Mouse (Mus musculus): ENCODE results near the gene Agk.
A peak's percentile ranks its signal among the peaks of the same experiment; 100 is the strongest.

Gene Agk

GRCm38 (mm10) chr6:40411085-40411484, 86.1 kb downstream of the Agk start:
- no peak for DNase-seq (ENCODE audit: low read depth, low spot score)

DNA sequence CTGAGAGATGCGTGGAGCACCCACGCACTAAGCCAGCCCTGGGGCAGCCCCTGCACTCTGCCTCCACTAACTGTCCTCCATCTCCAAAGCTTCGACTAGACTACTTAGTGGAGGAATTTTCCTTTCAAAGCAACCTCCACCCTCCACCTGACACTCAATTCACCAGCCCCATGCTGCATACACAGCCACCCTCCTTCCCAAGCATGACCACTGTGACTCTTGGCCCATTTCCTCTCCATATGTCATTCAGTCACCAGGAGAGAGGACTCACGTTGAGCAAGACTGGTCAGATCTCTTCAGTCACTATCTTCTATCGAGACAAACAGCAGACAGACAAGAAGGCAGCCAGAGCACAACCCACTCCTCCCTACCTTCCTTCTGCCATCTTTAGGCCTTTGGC, 88.1 kb downstream of the Agk start:
- DNase-seq (ENCODE audit: low read depth, low spot score), result peak; percentile 91

- DNase-seq (ENCODE audit: low read depth, low spot score), result no peak
Observed at GRCm38 (mm10) chr6:40413565-40413964, 88.6 kb downstream of the Agk start.

DNA sequence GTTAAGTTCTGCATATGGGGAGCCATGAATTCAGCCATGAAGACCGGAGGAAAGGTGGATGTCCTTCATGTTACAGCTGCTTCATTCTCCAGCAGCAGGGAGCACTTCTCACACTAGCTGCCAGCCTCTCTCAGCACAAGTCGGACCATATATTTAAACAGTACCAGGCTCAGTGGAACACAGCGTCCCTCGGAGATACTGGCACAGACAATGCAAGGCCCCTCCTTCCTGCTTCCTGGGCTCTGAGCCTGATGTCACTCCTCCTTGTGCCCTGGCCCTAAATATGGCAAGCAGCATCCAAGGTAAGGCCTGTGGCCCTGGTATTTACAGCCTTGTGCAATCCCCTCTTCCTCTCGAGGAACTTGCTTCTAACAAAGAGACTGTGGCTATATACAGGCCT, 90.8 kb downstream of the Agk start:
- DNase-seq (ENCODE audit: low read depth, low spot score), result peak; percentile 73

- no peak for DNase-seq (ENCODE audit: low read depth, low spot score)
Observed at GRCm38 (mm10) chr6:40418386-40418785, 93.4 kb downstream of the Agk start.

DNA sequence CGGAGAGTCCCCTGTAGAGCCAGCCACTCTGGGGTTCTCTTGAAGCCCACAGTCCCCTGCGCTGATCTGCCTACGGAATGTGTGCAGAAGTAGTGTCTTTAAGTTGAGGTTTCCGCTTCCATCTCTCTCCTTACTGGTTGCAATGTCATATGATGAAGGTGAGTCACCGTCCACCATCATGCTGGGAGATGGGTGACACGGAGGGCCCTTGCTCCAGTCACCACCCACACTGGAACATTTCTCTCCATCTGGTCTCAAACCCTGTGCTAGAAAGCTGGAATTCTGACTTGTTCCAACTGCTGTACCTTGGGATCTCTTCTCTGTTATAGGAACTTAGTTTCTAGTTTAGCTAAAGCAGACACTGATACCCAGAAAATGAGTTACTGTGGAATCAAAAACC, 96.1 kb downstream of the Agk start:
- DNase-seq (ENCODE audit: low read depth, low spot score), result peak; percentile 65

- peak; percentile 54 for DNase-seq (ENCODE audit: low read depth, low spot score)
Observed at GRCm38 (mm10) chr6:40423013-40423412, 98.0 kb downstream of the Agk start.

DNA sequence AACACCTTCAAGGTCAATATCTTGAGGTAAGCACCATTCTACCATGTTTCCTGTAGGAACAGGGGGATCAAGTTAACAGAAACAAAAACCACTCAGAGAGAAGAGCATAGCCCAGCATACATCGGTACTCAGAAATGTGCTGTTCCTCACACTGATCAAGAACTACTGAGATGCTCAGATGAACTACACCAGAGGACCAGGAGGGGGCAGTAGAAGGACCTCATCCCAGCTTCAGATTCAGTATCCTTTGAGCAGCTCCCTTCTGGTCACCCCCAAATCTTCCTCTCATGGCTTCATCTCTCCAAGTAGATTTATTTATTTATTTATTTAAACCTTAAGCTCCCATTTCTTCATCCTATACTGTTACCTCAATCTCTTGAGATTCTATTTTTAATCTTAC, 98.8 kb downstream of the Agk start:
- peak; percentile 83 for DNase-seq (ENCODE audit: low read depth, low spot score)

GRCm38 (mm10) chr6:40427441-40427840, 102.5 kb downstream of the Agk start:
- no peak for DNase-seq (ENCODE audit: low read depth, low spot score)

DNA sequence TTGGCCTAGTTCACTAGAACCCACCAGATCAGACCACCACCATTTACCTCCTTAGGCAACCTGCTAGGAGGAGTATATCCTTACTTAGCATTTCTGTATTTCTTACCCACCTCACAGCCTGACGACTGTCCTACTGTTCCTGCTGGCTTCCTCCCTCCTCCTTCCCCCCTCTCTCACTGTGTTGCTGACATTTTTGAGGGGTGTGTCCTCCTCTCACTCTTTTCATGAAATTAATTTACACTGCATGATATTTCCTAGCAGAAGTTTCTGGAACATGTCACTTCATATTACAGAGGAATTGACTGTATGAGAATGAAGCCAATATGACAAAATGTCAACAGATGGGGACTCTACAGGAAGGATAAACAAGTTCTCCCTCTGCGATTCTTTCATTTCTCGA, 103.7 kb downstream of the Agk start:
- DNase-seq (ENCODE audit: low read depth, low spot score), result peak; percentile 79

DNA sequence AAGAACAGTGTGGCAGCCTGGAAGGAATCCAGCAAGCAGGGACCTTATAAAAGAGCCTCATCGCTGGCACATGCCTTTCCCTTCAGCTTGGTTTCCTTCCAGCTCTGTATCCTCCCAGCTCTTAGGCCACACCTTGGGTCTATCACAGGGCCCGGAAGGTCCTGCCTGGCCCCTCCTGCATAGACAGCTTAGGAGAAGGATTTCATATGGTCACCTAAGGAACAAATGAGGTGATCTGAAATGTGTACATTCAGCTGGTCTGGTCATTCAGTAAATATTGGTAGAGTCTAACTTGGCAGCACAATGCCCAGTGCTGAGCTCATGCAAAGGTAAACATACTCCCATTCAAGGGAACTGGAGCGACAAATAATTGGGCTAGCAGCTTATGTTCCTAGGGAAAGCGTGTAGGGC, 104.6 kb downstream of the Agk start:
- DNase-seq (ENCODE audit: low read depth, low spot score), result peak; percentile 90

DNA sequence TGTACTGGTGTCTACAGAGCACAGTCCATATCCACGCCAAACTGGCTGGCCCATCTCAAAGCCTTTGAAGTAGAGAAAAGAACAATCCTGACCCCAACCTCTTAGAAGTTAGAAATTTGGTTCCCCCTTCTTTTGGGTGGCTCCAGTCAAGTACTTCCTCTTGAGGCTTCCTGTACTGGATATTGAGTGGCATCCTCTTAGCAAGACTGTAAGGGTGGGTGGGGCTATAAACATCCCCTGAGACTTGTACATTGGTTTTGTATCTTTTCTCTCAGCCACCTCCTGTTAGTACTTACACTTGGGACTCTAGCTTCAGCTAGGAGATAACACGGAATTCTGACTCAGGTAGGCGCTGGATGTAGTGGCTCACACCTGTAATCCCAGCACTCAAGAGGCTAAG, 105.3 kb downstream of the Agk start:
- DNase-seq (ENCODE audit: low read depth, low spot score), result no peak

GRCm38 (mm10) chr6:40430878-40431277, 105.9 kb downstream of the Agk start:
- peak; percentile 89 for DNase-seq (ENCODE audit: low read depth, low spot score)

DNA sequence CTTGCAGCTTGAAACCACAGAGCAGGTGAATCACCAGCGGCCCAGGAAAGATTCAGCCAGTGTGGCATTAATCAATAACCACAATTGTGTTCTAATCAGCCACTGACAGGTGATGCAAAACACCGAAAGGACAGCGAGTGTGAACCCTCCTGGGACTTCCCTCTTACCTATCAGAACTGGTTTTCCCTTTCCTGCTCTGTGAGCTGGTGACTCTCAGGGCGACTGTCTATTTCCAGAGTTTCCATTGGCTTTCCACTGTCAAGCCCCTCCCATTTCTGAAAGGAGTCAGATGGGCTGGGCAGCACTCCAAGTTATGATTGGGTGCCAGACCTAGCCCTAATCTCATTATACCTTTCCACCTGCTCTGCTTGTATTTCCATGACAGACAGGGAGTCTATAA, 106.4 kb downstream of the Agk start:
- peak; percentile 93 for DNase-seq (ENCODE audit: low read depth, low spot score)

GRCm38 (mm10) chr6:40431812-40432211, 106.8 kb downstream of the Agk start:
- no peak for DNase-seq (ENCODE audit: low read depth, low spot score)

- peak; percentile 98 for DNase-seq (ENCODE audit: low read depth, low spot score)
Observed at GRCm38 (mm10) chr6:40432346-40433275, 107.6 kb downstream of the Agk start.

DNA sequence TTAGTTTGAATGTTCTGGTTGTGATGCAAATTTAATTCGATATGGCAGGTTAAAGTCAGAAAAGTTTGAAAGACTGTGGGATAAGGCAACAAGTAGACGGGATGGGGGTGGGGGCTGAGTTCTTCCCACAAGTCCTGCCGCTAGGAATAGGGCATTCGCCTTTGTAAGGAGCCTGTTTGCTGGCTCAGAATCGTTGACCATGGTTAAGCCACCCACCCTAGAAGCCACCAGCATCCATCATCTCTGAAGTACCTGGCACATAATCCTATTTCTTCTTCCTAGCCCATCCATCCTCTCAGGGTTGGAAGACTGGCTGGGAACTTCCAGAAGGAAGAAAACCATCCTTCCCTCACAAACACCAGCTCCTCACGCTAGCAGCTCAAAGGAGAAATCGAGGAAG, 109.7 kb downstream of the Agk start:
- DNase-seq (ENCODE audit: low read depth, low spot score), result no peak

- peak; percentile 90 for DNase-seq (ENCODE audit: low read depth, low spot score)
Observed at GRCm38 (mm10) chr6:40435151-40436046, 110.4 kb downstream of the Agk start.

DNA sequence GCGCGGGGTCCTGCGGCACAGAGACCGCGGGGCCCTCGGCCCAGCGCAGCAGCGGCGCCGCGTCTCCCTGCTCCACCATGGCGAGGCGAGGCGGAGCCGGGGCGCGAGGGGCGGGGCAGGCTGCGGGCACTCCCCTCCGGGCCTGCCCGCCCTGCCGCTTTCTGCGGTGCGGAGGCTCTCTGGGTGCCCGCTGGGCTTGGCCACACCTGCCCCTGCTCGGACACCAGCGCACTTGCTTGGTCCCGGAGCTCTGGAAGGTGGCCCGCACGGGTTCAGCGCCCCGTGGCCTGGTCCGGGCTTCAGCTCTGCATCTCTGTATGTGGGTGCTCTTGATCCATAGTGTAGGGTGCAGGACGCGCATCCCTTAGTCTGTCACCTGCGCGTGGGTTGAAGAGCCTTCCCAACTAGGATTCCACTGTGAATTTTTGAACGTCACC, 111.1 kb downstream of the Agk start, which contains the start of gene E330009J07Rik:
Gene E330009J07Rik, minus strand, starts transcription at position 89 of the 437 bp plus-strand sequence.
- DNase-seq (ENCODE audit: low read depth, low spot score), result peak; percentile 94

DNA sequence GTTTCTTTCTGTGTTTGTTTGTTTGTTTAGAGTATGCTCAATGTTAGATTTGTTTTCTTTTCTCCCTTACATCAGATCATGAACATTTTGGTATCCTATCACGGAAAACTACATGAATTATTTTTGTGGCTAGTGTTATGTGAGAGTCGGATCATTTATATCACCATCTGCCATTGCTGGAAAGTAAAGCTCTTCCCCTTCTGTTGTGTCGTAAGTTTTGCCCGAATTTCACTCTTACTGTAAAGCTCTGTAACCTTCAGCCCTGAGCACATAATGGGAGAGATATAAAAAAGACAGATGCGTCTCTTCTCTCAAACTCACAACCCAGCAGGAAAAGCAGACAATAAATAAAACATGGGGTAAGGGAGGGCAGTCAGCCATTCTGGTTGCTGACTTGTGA, 114.0 kb downstream of the Agk start, which contains the start of gene Wee2:
Gene Wee2, plus strand, starts transcription at position 153 of the 400 bp plus-strand sequence.
- no peak for DNase-seq (ENCODE audit: low read depth, low spot score)

DNA sequence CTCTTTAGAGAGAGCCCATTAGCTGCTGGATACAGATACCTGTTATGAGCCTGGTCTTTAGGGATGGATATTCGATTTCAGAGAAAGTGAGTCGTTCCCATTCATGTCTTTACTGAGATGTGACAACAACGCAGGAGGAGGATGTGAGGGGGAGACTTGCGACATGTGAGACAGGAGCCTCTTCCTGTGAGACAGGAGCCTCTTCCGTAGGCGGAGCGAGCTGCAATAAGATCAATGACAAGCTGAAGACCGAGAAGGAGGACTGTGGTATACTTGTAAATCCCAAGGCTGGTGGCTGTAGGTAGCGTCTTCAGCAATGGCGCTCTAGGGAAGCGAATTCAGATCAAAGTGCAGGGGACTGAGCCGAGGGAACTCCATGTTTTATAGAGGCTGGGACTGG, 114.8 kb downstream of the Agk start:
- no peak for DNase-seq (ENCODE audit: low read depth, low spot score)

DNA sequence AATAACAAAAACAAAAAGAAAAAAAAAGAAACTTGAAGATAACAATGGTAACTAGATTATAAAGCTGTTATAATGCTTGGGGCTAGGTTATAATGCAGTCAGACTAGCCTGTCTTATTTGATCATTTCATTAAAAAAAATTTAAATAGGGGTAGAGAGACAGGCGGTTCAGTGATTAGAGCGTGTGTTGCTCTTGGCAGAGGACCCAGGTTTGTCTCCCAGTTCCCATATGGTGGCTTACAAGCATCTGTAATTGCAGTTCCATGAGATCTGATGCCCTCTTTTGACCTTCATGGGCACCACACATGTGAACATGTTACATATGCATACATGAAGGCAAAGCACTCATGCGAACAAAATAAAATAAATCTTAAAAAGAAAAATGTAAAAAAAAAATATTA, 116.3 kb downstream of the Agk start:
- no peak for DNase-seq (ENCODE audit: low read depth, low spot score)
